Comparison of ENCODE assay signal across 16 mouse cellular contexts in the genomic region with DNA sequence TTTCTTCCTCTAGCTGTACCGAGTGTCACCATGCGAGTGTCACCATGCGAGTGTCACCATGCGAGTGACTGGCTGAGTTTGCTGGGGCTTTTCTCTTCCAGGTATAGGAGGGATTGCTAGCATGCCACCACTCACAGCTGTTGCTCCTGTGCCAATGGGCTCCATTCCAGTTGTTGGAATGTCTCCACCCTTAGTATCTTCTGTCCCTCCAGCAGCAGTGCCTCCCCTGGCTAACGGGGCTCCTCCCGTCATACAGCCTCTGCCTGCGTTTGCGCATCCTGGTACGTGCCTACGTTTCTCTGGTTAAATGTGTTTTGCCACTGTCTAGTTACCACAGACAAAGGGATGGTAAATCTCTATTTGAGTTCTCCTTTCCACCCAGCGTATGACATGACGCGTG.
"Had no signal": no experiment of that assay in that cellular context is flagged by ENCODE, and none has a peak within 500 bp of the region (broad histone marks: within the 10 kb centered on the region; RNA-seq: fewer than 3 reads in every experiment).

No protein-coding gene starts in this region.

- H3K4me1 ChIP-seq: midbrain, embryonic 10.5 days had no signal

- H3K27me3 ChIP-seq: neural tube, embryonic 15.5 days had no signal

- H3K9me3 ChIP-seq: limb, embryonic 10.5 days; midbrain, embryonic 10.5 days; neural tube, embryonic 15.5 days had no signal

- H3K27ac ChIP-seq: left cerebral cortex, adult 2 months; limb, embryonic 10.5 days; liver, embryonic 14.5 days; midbrain, embryonic 10.5 days; neural tube, embryonic 15.5 days; stomach, postnatal 0 days had no signal

- H3K4me3 ChIP-seq: left cerebral cortex, adult 2 months; limb, embryonic 10.5 days; midbrain, embryonic 10.5 days; myocyte; neural tube, embryonic 15.5 days had no signal

- DNase-seq: kidney, postnatal 10 days; kidney, postnatal 4 days; lung, embryonic 14.5 days; lung, postnatal 10 days; lung, postnatal 4 days; midbrain, embryonic 14.5 days; right cerebral cortex, adult 18-20 months; right cerebral cortex, postnatal 25 days; thymus, postnatal 4 days had no signal
